Mouse (Mus musculus): ENCODE results near the gene Map4k2. TPM values are rescaled to one million over a fixed set of nuclear protein-coding genes. Genes with fewer than 3 reads are reported as not detected.
"Not testable (repeated sequence)": the region's sequence is repeated elsewhere in the genome, so short reads cannot be mapped to it uniquely, and the experiment has no call there.

Map4k2 gene
- polyA plus RNA-seq, 1 experiment: 10.7 TPM

- no peaks in the 10 kb centered on the region for H3K4me1 ChIP-seq (ENCODE audit: control insufficient read depth, insufficient read depth, low read length)
- no peak overlapping the region for H3K4me3 ChIP-seq (ENCODE audit: low read depth, low read length)
- no peak overlapping the region for H3K9ac ChIP-seq (ENCODE audit: low read depth, poor library complexity, severe bottlenecking)
- H3K36me3 ChIP-seq (ENCODE audit: control insufficient read depth, insufficient read depth, low read length, poor library complexity, severe bottlenecking): peaks cover 55% of the 10 kb centered on the region
- H3K9me3 ChIP-seq (replicated peaks; ENCODE audit: control insufficient read depth, insufficient read depth, low read length, poor library complexity, severe bottlenecking): no peaks in the 10 kb centered on the region
- no peaks in the 10 kb centered on the region for H3K27me3 ChIP-seq (ENCODE audit: control insufficient read depth, insufficient read depth, low read length, poor library complexity, severe bottlenecking)
- no peak overlapping the region for H3K27ac ChIP-seq (ENCODE audit: insufficient read depth, low read length)
- TF ChIP-seq POLR2A (IDR thresholded peaks at IDR 0.05; ENCODE audit: insufficient read depth, low read length): no peak
- TF ChIP-seq EP300 (IDR thresholded peaks at IDR 0.05; ENCODE audit: insufficient read depth, low read depth, low read length): no peak
- no peak for TF ChIP-seq CTCF (IDR thresholded peaks at IDR 0.05; ENCODE audit: low read depth, low read length)
Observed at GRCm38 (mm10) chr19:6310181-6310580, 30.8 kb upstream of the Map4k2 start.

GRCm38 (mm10) chr19:6311783-6312182 is 29.2 kb upstream of the Map4k2 start:
- H3K36me3 ChIP-seq (ENCODE audit: control insufficient read depth, insufficient read depth, low read length, poor library complexity, severe bottlenecking): peaks cover 71% of the 10 kb centered on the region
- not testable (repeated sequence) for H3K9me3 ChIP-seq (replicated peaks; ENCODE audit: control insufficient read depth, insufficient read depth, low read length, poor library complexity, severe bottlenecking); H3K4me1 ChIP-seq (ENCODE audit: control insufficient read depth, insufficient read depth, low read length); H3K27ac ChIP-seq (ENCODE audit: insufficient read depth, low read length); H3K27me3 ChIP-seq (ENCODE audit: control insufficient read depth, insufficient read depth, low read length, poor library complexity, severe bottlenecking); H3K4me3 ChIP-seq (ENCODE audit: low read depth, low read length); H3K9ac ChIP-seq (ENCODE audit: low read depth, poor library complexity, severe bottlenecking)

- Histone ChIP-seq H3K27ac (ENCODE audit: insufficient read depth, low read length) (no peak overlapping the region), H3K4me3 (ENCODE audit: low read depth, low read length) (no peak overlapping the region), H3K9me3 (replicated peaks; ENCODE audit: control insufficient read depth, insufficient read depth, low read length, poor library complexity, severe bottlenecking) (no peaks in the 10 kb centered on the region), H3K9ac (ENCODE audit: low read depth, poor library complexity, severe bottlenecking) (no peak overlapping the region), H3K27me3 (ENCODE audit: control insufficient read depth, insufficient read depth, low read length, poor library complexity, severe bottlenecking) (no peaks in the 10 kb centered on the region), H3K36me3 (ENCODE audit: control insufficient read depth, insufficient read depth, low read length, poor library complexity, severe bottlenecking) (peaks cover 81% of the 10 kb centered on the region), H3K4me1 (ENCODE audit: control insufficient read depth, insufficient read depth, low read length) (no peaks in the 10 kb centered on the region)
- TF ChIP-seq POLR2A (IDR thresholded peaks at IDR 0.05; ENCODE audit: insufficient read depth, low read length): no peak
- TF ChIP-seq EP300 (IDR thresholded peaks at IDR 0.05; ENCODE audit: insufficient read depth, low read depth, low read length): no peak
- TF ChIP-seq CTCF (IDR thresholded peaks at IDR 0.05; ENCODE audit: low read depth, low read length): no peak
Observed at GRCm38 (mm10) chr19:6313796-6314195, 27.1 kb upstream of the Map4k2 start.

- H3K4me3 ChIP-seq (ENCODE audit: low read depth, low read length): no peak overlapping the region
- no peak overlapping the region for H3K27ac ChIP-seq (ENCODE audit: insufficient read depth, low read length)
- TF ChIP-seq CTCF (IDR thresholded peaks at IDR 0.05; ENCODE audit: low read depth, low read length) (no peak), EP300 (IDR thresholded peaks at IDR 0.05; ENCODE audit: insufficient read depth, low read depth, low read length) (no peak), POLR2A (IDR thresholded peaks at IDR 0.05; ENCODE audit: insufficient read depth, low read length) (no peak)
- H3K9ac ChIP-seq (ENCODE audit: low read depth, poor library complexity, severe bottlenecking): no peak overlapping the region
- H3K27me3 ChIP-seq (ENCODE audit: control insufficient read depth, insufficient read depth, low read length, poor library complexity, severe bottlenecking): no peaks in the 10 kb centered on the region
- no peaks in the 10 kb centered on the region for H3K4me1 ChIP-seq (ENCODE audit: control insufficient read depth, insufficient read depth, low read length)
- no peaks in the 10 kb centered on the region for H3K9me3 ChIP-seq (replicated peaks; ENCODE audit: control insufficient read depth, insufficient read depth, low read length, poor library complexity, severe bottlenecking)
- peaks cover 82% of the 10 kb centered on the region for H3K36me3 ChIP-seq (ENCODE audit: control insufficient read depth, insufficient read depth, low read length, poor library complexity, severe bottlenecking)
Observed at GRCm38 (mm10) chr19:6314513-6314912, 26.4 kb upstream of the Map4k2 start.

- Histone ChIP-seq H3K27ac (ENCODE audit: insufficient read depth, low read length) (no peak overlapping the region), H3K4me3 (ENCODE audit: low read depth, low read length) (no peak overlapping the region), H3K36me3 (ENCODE audit: control insufficient read depth, insufficient read depth, low read length, poor library complexity, severe bottlenecking) (peaks cover 72% of the 10 kb centered on the region), H3K4me1 (ENCODE audit: control insufficient read depth, insufficient read depth, low read length) (no peaks in the 10 kb centered on the region), H3K27me3 (ENCODE audit: control insufficient read depth, insufficient read depth, low read length, poor library complexity, severe bottlenecking) (no peaks in the 10 kb centered on the region), H3K9me3 (replicated peaks; ENCODE audit: control insufficient read depth, insufficient read depth, low read length, poor library complexity, severe bottlenecking) (no peaks in the 10 kb centered on the region), H3K9ac (ENCODE audit: low read depth, poor library complexity, severe bottlenecking) (no peak overlapping the region)
- TF ChIP-seq POLR2A (IDR thresholded peaks at IDR 0.05; ENCODE audit: insufficient read depth, low read length): no peak
- no peak for TF ChIP-seq CTCF (IDR thresholded peaks at IDR 0.05; ENCODE audit: low read depth, low read length)
- no peak for TF ChIP-seq EP300 (IDR thresholded peaks at IDR 0.05; ENCODE audit: insufficient read depth, low read depth, low read length)
Observed at GRCm38 (mm10) chr19:6315573-6315972, 25.4 kb upstream of the Map4k2 start.

- Histone ChIP-seq H3K9ac (ENCODE audit: low read depth, poor library complexity, severe bottlenecking) (no peak overlapping the region), H3K36me3 (ENCODE audit: control insufficient read depth, insufficient read depth, low read length, poor library complexity, severe bottlenecking) (peaks cover 50% of the 10 kb centered on the region), H3K27ac (ENCODE audit: insufficient read depth, low read length) (no peak overlapping the region), H3K27me3 (ENCODE audit: control insufficient read depth, insufficient read depth, low read length, poor library complexity, severe bottlenecking) (no peaks in the 10 kb centered on the region), H3K4me3 (ENCODE audit: low read depth, low read length) (no peak overlapping the region), H3K9me3 (replicated peaks; ENCODE audit: control insufficient read depth, insufficient read depth, low read length, poor library complexity, severe bottlenecking) (no peaks in the 10 kb centered on the region), H3K4me1 (ENCODE audit: control insufficient read depth, insufficient read depth, low read length) (peaks cover 4% of the 10 kb centered on the region)
- TF ChIP-seq EP300 (IDR thresholded peaks at IDR 0.05; ENCODE audit: insufficient read depth, low read depth, low read length): no peak
- TF ChIP-seq POLR2A (IDR thresholded peaks at IDR 0.05; ENCODE audit: insufficient read depth, low read length): no peak
- TF ChIP-seq CTCF (IDR thresholded peaks at IDR 0.05; ENCODE audit: low read depth, low read length): no peak
Observed at GRCm38 (mm10) chr19:6318145-6318544, 22.8 kb upstream of the Map4k2 start.

Measured in ES-Bruce4 (cell line).